Mouse (Mus musculus): Measurements from ENCODE around the gene Soga1. TPM values are rescaled to one million over a fixed set of nuclear protein-coding genes. Genes with fewer than 3 reads are reported as not detected.

The Soga1 gene
- polyA plus RNA-seq, 1 experiment from 2014 or later, result 8.2 TPM

DNA sequence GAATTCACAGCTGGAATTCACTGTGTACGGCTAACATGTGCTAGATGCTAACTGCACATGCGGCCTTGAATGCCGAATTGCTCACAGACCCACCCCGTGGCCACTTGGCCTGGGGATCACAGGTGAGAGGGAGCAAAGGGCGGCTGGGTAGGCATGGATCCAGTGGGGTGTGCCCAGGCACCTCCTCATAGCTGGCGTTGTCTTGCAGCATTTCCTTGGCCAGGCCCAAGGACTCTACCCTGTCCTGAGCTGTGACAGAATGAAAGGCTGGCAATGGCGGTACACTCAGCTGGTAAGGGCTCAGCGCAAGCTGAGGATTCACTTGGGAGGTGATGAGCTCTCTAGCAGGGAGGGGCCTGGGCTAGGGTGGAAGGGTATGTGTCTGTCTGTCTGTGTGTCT, 7.7 kb upstream of the Soga1 start, which contains the start of gene Tldc2:
Gene Tldc2, plus strand, starts transcription at position 260 of the 400 bp plus-strand sequence.
- ATAC-seq (replicated peaks; ENCODE audit: low FRiP score), result no peak
- no peaks in the 10 kb centered on the region for H3K27me3 ChIP-seq (ENCODE audit: control insufficient read depth, insufficient read depth, low read length)
- H3K27ac ChIP-seq (ENCODE audit: low read depth, low read length), result no peak within 1 kb of the TSS
- no peak within 1 kb of the TSS for H3K4me2 ChIP-seq (ENCODE audit: low read depth, low read length, severe bottlenecking)
- no peak within 1 kb of the TSS for H3K9ac ChIP-seq (ENCODE audit: low read length)
- H3K4me1 ChIP-seq (replicated peaks; ENCODE audit: control insufficient read depth, insufficient read depth, low read length), result no peaks in the 10 kb centered on the region; the same call in 1 of the 2 replicates
- no peak within 1 kb of the TSS for H3K4me3 ChIP-seq (ENCODE audit: low read depth, low read length)
- no peaks in the 10 kb centered on the region for H3K36me3 ChIP-seq (ENCODE audit: control insufficient read depth, insufficient read depth, low read length)
- DNase-seq (ENCODE audit: low spot score), result no peak
- H3K9me3 ChIP-seq (ENCODE audit: control insufficient read depth, low read length), result no peaks in the 10 kb centered on the region
- 90% methylated on average over 8 of the region's 8 CpGs for WGBS

DNA sequence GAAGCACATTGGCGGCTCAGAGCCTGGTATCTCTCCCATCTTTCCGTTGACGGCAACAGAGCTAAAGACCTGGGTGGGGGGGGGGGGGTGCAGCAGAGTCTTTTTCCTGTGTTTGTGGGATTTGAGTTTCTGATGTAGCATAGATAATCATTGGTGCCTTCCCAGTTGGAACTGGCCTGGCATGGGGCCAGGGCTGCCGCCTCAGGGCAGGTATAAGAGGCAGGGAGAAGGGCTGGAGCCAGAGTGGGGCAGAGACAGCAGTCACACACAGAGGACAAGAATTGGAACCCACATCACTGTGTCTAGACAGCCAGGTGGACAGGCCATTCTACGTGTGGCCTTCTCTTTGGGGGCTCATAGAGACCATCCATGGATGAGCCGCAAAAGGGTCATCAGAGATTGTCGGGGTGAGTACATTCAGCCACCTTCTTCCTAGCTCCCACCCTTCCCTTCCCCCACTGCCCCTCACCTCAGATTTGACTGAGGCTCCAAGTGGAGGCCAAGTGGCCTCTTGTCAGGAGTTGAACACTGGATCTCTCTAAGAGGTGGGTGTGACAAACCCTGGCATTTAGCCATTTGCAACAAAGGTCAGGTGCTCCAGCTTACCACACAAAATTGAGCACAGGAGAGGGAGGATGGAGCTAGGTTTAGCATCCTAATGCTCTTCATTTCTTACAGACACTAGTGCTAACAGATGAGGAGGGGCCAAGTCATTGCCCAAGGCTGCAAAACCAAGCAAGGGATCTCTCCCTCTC, 6.0 kb upstream of the Soga1 start:
- Histone ChIP-seq H3K36me3 (ENCODE audit: control insufficient read depth, insufficient read depth, low read length) (no peaks in the 10 kb centered on the region), H3K9ac (ENCODE audit: low read length) (no peak overlapping the region), H3K27me3 (ENCODE audit: control insufficient read depth, insufficient read depth, low read length) (no peaks in the 10 kb centered on the region), H3K27ac (ENCODE audit: low read depth, low read length) (no peak overlapping the region), H3K4me2 (ENCODE audit: low read depth, low read length, severe bottlenecking) (no peak overlapping the region), H3K9me3 (ENCODE audit: control insufficient read depth, low read length) (no peaks in the 10 kb centered on the region), H3K4me3 (ENCODE audit: low read depth, low read length) (no peak overlapping the region), H3K4me1 (replicated peaks; ENCODE audit: control insufficient read depth, insufficient read depth, low read length) (no peaks in the 10 kb centered on the region; the same call in 1 of the 2 replicates)
- DNase-seq (ENCODE audit: low spot score), result no peak
- no peak for ATAC-seq (replicated peaks; ENCODE audit: low FRiP score)
- WGBS, result 94% methylated on average over 7 of the region's 7 CpGs

DNA sequence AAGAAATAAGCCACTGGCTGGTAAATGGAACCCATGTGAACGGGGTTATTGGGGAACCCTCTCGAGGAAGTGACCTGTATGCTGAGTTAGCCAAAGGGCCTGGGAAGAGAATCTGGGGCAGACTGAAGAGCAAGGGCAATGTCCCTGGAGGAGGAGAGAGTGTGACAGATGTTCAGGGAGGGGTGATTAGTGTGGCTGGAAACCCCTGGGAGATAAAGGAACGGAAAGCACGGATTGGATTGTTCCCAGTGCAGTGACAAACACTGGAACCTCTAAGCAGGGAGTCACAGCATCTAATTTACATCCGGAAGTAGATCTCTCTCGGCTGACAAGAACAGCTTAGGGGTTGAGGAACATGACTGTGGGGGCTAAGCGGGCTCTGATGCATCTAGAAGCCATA, 2.9 kb upstream of the Soga1 start:
- H3K27me3 ChIP-seq (ENCODE audit: control insufficient read depth, insufficient read depth, low read length), result no peaks in the 10 kb centered on the region
- peaks cover 4% of the 10 kb centered on the region; the same call in 1 of the 2 replicates for H3K4me1 ChIP-seq (replicated peaks; ENCODE audit: control insufficient read depth, insufficient read depth, low read length)
- H3K27ac ChIP-seq (ENCODE audit: low read depth, low read length), result no peak overlapping the region
- no peak overlapping the region for H3K4me3 ChIP-seq (ENCODE audit: low read depth, low read length)
- no peak overlapping the region for H3K4me2 ChIP-seq (ENCODE audit: low read depth, low read length, severe bottlenecking)
- H3K9ac ChIP-seq (ENCODE audit: low read length), result peak overlapping the region; percentile 24; the same call in 1 of the 2 replicates
- ATAC-seq (replicated peaks; ENCODE audit: low FRiP score) (no peak), DNase-seq (ENCODE audit: low spot score) (no peak)
- 40% methylated on average over 7 of the region's 7 CpGs for WGBS
- H3K36me3 ChIP-seq (ENCODE audit: control insufficient read depth, insufficient read depth, low read length), result no peaks in the 10 kb centered on the region
- H3K9me3 ChIP-seq (ENCODE audit: control insufficient read depth, low read length), result no peaks in the 10 kb centered on the region

DNA sequence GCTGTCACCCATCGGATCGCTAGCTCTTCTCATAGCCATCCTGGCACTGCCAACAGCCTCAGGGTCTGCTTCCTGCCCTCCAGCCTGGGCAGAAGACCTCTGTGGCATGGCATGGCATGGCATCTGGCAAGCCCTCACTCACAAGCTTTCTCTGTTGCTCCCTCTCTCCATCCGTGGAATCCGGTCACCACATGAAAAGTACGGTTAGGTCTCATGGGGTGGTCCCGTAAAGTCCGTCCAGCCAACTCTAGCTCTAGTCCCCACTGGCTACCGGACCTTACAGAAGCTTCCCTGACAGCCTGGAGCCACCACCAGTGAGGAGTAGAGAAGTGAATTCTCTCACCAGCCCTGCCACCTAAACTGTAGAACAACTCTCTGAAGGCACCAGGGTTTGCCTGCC, 2.3 kb upstream of the Soga1 start:
- no peak overlapping the region for H3K4me3 ChIP-seq (ENCODE audit: low read depth, low read length)
- peaks cover 9% of the 10 kb centered on the region; the same call in 1 of the 2 replicates for H3K4me1 ChIP-seq (replicated peaks; ENCODE audit: control insufficient read depth, insufficient read depth, low read length)
- H3K27ac ChIP-seq (ENCODE audit: low read depth, low read length), result no peak overlapping the region
- no peaks in the 10 kb centered on the region for H3K9me3 ChIP-seq (ENCODE audit: control insufficient read depth, low read length)
- 94% methylated on average over 8 of the region's 8 CpGs for WGBS
- ATAC-seq (replicated peaks; ENCODE audit: low FRiP score) (no peak), DNase-seq (ENCODE audit: low spot score) (no peak)
- H3K27me3 ChIP-seq (ENCODE audit: control insufficient read depth, insufficient read depth, low read length), result no peaks in the 10 kb centered on the region
- no peaks in the 10 kb centered on the region for H3K36me3 ChIP-seq (ENCODE audit: control insufficient read depth, insufficient read depth, low read length)
- no peak overlapping the region for H3K4me2 ChIP-seq (ENCODE audit: low read depth, low read length, severe bottlenecking)
- no peak overlapping the region for H3K9ac ChIP-seq (ENCODE audit: low read length)

DNA sequence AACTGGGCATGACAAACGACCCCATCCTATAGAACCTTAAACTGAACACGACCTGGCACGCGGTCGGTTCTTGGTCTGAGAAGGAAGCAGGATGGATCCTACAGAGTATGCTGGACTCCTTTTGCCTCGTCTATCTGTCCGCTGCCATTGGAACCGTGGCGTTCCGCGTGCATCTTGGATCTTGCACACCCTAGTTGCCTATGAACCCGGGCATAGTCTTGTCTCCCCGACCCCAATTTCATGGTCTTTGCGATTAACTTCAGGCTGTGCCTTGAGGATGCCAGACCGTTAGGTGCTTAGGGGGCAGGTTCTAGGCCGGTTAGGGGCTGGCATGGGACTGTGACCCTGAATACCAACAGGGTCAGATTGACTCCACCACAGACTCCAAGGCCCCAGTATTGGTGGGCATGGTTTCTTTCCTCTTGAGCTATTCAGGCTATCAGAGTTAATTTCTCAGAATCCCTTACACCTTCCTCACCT, 687 bp upstream of the Soga1 start:
- Histone ChIP-seq H3K27me3 (ENCODE audit: control insufficient read depth, insufficient read depth, low read length) (no peaks in the 10 kb centered on the region), H3K4me3 (ENCODE audit: low read depth, low read length) (peak overlapping the region; percentile 98), H3K36me3 (ENCODE audit: control insufficient read depth, insufficient read depth, low read length) (no peaks in the 10 kb centered on the region), H3K27ac (ENCODE audit: low read depth, low read length) (peak overlapping the region; percentile 96), H3K9me3 (ENCODE audit: control insufficient read depth, low read length) (no peaks in the 10 kb centered on the region), H3K9ac (ENCODE audit: low read length) (peak overlapping the region; percentile 96), H3K4me2 (ENCODE audit: low read depth, low read length, severe bottlenecking) (peak overlapping the region; percentile 97), H3K4me1 (replicated peaks; ENCODE audit: control insufficient read depth, insufficient read depth, low read length) (peaks cover 17% of the 10 kb centered on the region; the same call in 1 of the 2 replicates)
- DNase-seq (ENCODE audit: low spot score) (no peak), ATAC-seq (replicated peaks; ENCODE audit: low FRiP score) (peak; percentile 4; the same call in 1 of the 2 replicates)
- 6% methylated on average over 16 of the region's 16 CpGs for WGBS

DNA sequence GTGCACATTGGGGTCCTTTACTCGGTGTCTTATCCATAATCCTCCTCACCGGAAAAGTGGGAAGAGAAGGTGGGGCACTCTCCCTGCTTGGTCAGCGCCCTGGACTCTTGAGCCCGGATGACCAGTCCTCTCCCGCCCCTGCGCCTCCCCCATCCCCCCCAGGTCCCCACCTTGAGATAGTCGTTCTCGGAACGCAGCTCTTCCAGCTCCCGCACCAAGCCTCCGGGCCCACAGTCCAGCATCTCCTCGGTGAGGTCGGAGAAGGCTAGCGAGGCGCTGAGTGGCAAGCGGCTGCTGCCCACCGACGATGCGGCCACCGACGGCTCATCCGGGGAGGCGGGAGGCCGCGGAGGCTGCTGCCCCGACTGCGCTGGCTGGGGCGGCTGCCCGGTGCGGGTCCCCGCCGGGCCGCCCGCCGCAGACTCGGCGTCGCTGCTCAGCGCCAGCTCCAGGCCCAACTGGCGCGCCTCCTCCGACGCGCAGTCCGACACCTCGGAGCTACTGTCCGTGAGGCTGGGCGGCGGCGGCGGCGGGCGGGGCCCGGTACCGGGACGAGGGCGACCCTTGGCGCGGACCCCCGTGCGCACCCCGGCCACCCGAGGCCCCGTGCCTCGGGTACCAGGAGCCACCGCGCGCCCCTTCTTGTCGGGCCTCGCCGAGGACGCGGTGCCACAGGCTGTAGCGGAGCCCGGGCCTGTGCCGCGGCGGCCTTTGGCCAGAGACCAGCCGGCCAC, 828 bp downstream of the Soga1 start:
- WGBS, result 0% methylated on average over 60 of the region's 79 CpGs
- H3K4me1 ChIP-seq (replicated peaks; ENCODE audit: control insufficient read depth, insufficient read depth, low read length), result peaks cover 19% of the 10 kb centered on the region; the same call in 1 of the 2 replicates

DNA sequence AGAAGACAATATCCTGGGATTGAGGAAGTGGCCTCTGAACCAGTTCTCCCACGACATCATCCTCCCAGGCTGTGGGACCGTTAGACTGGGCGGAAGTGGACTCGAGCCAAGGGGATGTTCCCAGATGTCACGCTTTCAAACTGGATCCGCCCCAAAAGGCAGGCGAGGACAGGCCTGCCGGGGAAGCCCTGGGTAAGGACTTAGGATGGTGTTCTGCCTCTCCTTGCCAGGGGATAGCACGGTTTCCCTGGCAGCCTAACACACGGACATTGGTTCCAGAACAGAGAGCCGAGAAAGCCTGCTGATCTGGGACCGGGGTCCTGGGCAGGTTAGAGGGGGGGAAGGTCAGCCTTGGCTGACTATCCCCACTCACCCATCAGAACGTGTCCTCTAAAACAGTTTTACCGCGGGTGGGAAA, 1.4 kb downstream of the Soga1 start:
- H3K4me2 ChIP-seq (ENCODE audit: low read depth, low read length, severe bottlenecking), result peak overlapping the region; percentile 97
- H3K36me3 ChIP-seq (ENCODE audit: control insufficient read depth, insufficient read depth, low read length), result no peaks in the 10 kb centered on the region
- 1% methylated on average over 15 of the region's 15 CpGs for WGBS
- peak; percentile 68 for DNase-seq (ENCODE audit: low spot score)
- peak overlapping the region; percentile 96 for H3K9ac ChIP-seq (ENCODE audit: low read length)
- no peaks in the 10 kb centered on the region for H3K27me3 ChIP-seq (ENCODE audit: control insufficient read depth, insufficient read depth, low read length)
- no peaks in the 10 kb centered on the region for H3K9me3 ChIP-seq (ENCODE audit: control insufficient read depth, low read length)
- H3K4me3 ChIP-seq (ENCODE audit: low read depth, low read length), result peak overlapping the region; percentile 98
- H3K4me1 ChIP-seq (replicated peaks; ENCODE audit: control insufficient read depth, insufficient read depth, low read length), result peaks cover 21% of the 10 kb centered on the region; the same call in 1 of the 2 replicates
- ATAC-seq (replicated peaks; ENCODE audit: low FRiP score), result no peak
- H3K27ac ChIP-seq (ENCODE audit: low read depth, low read length), result no peak overlapping the region

More for the DNA sequence above, 828 bp downstream of the Soga1 start:
- peak overlapping the region; percentile 96 for H3K27ac ChIP-seq (ENCODE audit: low read depth, low read length)
- peak overlapping the region; percentile 98 for H3K4me3 ChIP-seq (ENCODE audit: low read depth, low read length)
- no peaks in the 10 kb centered on the region for H3K9me3 ChIP-seq (ENCODE audit: control insufficient read depth, low read length)
- peak; percentile 64 for DNase-seq (ENCODE audit: low spot score)
- no peaks in the 10 kb centered on the region for H3K27me3 ChIP-seq (ENCODE audit: control insufficient read depth, insufficient read depth, low read length)
- peak overlapping the region; percentile 97 for H3K4me2 ChIP-seq (ENCODE audit: low read depth, low read length, severe bottlenecking)
- no peaks in the 10 kb centered on the region for H3K36me3 ChIP-seq (ENCODE audit: control insufficient read depth, insufficient read depth, low read length)
- peak; percentile 26 for ATAC-seq (replicated peaks; ENCODE audit: low FRiP score)
- peak overlapping the region; percentile 96 for H3K9ac ChIP-seq (ENCODE audit: low read length)

DNA sequence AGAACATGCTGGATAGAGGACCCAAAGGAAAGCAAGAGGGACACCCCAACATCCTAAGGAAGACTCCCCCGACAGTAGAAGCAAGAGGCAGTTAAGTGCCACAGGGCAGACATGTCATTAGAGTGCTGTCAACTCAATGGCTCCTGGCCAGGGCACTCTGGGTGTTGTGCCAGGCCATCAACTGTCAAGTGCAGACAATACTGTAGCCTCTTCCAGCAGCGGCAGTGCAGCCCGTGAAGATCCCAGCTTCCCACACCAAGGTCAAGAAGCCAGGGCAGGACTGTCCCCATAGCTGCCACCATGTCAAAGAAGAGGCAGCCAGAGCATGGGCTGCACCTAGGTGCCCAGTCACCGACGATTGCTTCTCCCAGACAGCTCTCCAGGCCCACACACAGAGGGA, 1.9 kb downstream of the Soga1 start:
- H3K4me1 ChIP-seq (replicated peaks; ENCODE audit: control insufficient read depth, insufficient read depth, low read length), result peaks cover 21% of the 10 kb centered on the region; the same call in 1 of the 2 replicates
- WGBS, result 37% methylated on average over 5 of the region's 5 CpGs
- H3K36me3 ChIP-seq (ENCODE audit: control insufficient read depth, insufficient read depth, low read length), result no peaks in the 10 kb centered on the region
- peak overlapping the region; percentile 96 for H3K9ac ChIP-seq (ENCODE audit: low read length)
- no peaks in the 10 kb centered on the region for H3K9me3 ChIP-seq (ENCODE audit: control insufficient read depth, low read length)
- ATAC-seq (replicated peaks; ENCODE audit: low FRiP score), result no peak
- H3K4me3 ChIP-seq (ENCODE audit: low read depth, low read length), result peak overlapping the region; percentile 98
- no peaks in the 10 kb centered on the region for H3K27me3 ChIP-seq (ENCODE audit: control insufficient read depth, insufficient read depth, low read length)
- peak overlapping the region; percentile 97 for H3K4me2 ChIP-seq (ENCODE audit: low read depth, low read length, severe bottlenecking)
- DNase-seq (ENCODE audit: low spot score), result no peak
- H3K27ac ChIP-seq (ENCODE audit: low read depth, low read length), result no peak overlapping the region

All from forebrain, embryonic 11.5 days (tissue).